Mouse (Mus musculus) testis, adult 2 months (tissue): ENCODE results near the gene Vat1l. TPM values are rescaled to one million over a fixed set of nuclear protein-coding genes. Genes with fewer than 3 reads are reported as not detected.

Source experiments
- H3K27ac ChIP-seq: fragments of 200-500 bp; 2 replicates; pipeline ENCODE4 v1.5.1; 2012; ENCODE audit warnings: low read depth, low read length; ENCODE audit not compliant: control insufficient read depth, insufficient read depth
- H3K27me3 ChIP-seq: fragments of 200-500 bp; 2 replicates; pipeline ENCODE4 v1.6.1; 2012; ENCODE audit warnings: mild to moderate bottlenecking, low read length, moderate library complexity; ENCODE audit not compliant: control insufficient read depth, insufficient read depth
- H3K36me3 ChIP-seq: fragments of 200-500 bp; 2 replicates; pipeline ENCODE4 v1.6.1; 2012; ENCODE audit warnings: mild to moderate bottlenecking, low read length; ENCODE audit not compliant: control insufficient read depth, insufficient read depth
- H3K4me1 ChIP-seq: fragments of 200-500 bp; 2 replicates; pipeline ENCODE4 v1.6.1; 2012; ENCODE audit warnings: low read length; ENCODE audit not compliant: control insufficient read depth, insufficient read depth
- H3K4me3 ChIP-seq: fragments of 200-500 bp; 2 replicates; pipeline ENCODE4 v1.5.1; 2012; ENCODE audit warnings: low read depth, mild to moderate bottlenecking, low read length, moderate library complexity, mixed read lengths; ENCODE audit not compliant: control insufficient read depth
- CTCF ChIP-seq: fragments of 200-500 bp; IDR thresholded peaks from 2 replicates; pipeline ENCODE4 v1.5.1; 2012; ENCODE audit warnings: low read depth, mild to moderate bottlenecking, inconsistent platforms, low read length, moderate library complexity; ENCODE audit not compliant: control insufficient read depth, insufficient read depth, insufficient replicate concordance
- POLR2A ChIP-seq: fragments of 200-500 bp; IDR thresholded peaks from 2 replicates; pipeline ENCODE4 v1.6.1; 2012; ENCODE audit warnings: low read depth, mild to moderate bottlenecking, inconsistent platforms, low read length, moderate library complexity; ENCODE audit not compliant: control insufficient read depth
- polyA plus RNA-seq: library from polyadenylated mRNA; depleted of rRNA; stranded (reverse); fragments of >200 nt; gene quantifications from 2 replicates; pipeline ENCODE4 v1.2.3, GENCODE M21; 2012

Vat1l gene
- polyA plus RNA-seq, 1 experiment, result 0.41 TPM

DNA sequence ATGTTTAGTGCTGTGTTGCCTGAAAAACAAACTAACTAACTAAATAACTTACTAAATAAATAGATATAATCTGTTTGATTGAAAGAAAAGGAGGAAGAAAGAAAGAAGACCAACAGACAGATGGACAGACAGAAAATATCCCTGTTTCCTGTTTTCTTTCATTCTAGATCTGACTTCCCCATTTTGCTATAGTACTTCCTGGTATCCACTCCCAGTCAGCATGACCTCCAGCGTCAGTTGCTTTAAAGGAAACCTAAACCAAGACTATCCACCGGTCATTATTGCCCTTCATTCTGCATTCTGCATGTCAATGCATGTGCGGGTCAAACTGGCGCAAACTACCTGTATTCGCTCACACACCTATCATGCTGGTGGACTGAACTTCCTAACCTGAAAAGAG is 12.1 kb upstream of the Vat1l start:
- TF ChIP-seq POLR2A (no peak), CTCF (no peak)
- H3K4me1 ChIP-seq, result no peaks in the 10 kb centered on the region
- no peak overlapping the region for H3K4me3 ChIP-seq
- H3K27ac ChIP-seq, result no peak overlapping the region
- no peaks in the 10 kb centered on the region for H3K27me3 ChIP-seq
- H3K36me3 ChIP-seq, result no peaks in the 10 kb centered on the region

- no peak overlapping the region for H3K27ac ChIP-seq
- H3K36me3 ChIP-seq, result no peaks in the 10 kb centered on the region
- no peaks in the 10 kb centered on the region for H3K4me1 ChIP-seq
- no peaks in the 10 kb centered on the region for H3K27me3 ChIP-seq
- TF ChIP-seq CTCF (no peak), POLR2A (no peak)
- no peak overlapping the region for H3K4me3 ChIP-seq
Observed at GRCm38 (mm10) chr8:114198990-114199389, 6.4 kb upstream of the Vat1l start.

DNA sequence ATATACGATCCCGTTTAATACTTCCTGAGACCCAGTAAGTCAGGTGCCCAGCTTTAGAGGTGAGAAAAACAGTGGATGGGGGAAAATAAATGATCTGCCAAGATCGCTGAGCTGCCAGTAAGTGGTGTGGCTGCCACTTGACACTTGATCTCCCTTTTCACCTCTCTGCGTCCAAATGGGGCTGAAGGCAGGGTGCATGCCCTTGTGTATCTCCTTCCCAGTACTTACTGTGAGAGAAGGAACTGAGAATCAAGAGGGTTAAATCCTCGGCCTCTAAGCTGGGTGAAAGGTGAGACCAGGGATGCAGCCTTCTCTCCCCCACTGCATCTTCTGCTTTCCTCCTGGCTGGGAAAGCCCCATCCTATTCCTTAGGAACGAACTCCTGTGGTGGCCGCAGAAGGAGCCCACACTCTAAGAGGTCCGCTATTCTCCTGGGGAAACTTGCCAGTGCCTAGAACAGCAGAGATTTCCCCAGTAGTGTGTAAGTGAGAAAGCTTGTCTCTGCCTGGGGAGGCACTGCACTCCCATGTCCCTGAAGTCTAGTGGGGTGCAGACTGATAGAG is 1.1 kb downstream of the Vat1l start:
- Histone ChIP-seq H3K4me3 (no peak overlapping the region), H3K27ac (no peak overlapping the region), H3K27me3 (no peaks in the 10 kb centered on the region), H3K36me3 (no peaks in the 10 kb centered on the region), H3K4me1 (peaks cover 16% of the 10 kb centered on the region)
- no peak for TF ChIP-seq POLR2A

DNA sequence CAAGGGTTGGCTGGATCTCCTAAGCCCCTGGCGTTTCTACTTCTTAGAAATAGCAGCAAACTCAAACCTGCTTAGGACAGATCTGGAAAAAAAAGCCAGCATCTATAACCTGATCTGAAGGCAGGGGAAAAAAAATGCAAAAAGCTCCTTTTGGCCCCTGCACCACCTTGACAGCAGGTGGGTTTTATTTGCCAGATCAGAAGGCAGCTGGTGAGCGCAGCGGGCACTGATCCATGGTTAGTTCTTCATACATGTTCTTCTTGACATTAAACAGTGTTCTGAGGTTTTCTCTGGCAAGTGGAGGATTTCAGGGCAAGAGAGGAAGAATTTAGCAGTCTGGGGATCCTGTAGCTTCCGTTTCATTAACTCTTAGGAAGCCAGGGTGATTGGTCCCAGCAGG is 1.6 kb downstream of the Vat1l start:
- no peak overlapping the region for H3K4me3 ChIP-seq
- H3K4me1 ChIP-seq, result peaks cover 16% of the 10 kb centered on the region
- H3K27me3 ChIP-seq, result no peaks in the 10 kb centered on the region
- H3K36me3 ChIP-seq, result no peaks in the 10 kb centered on the region
- no peak overlapping the region for H3K27ac ChIP-seq
- TF ChIP-seq POLR2A (no peak), CTCF (no peak)

GRCm38 (mm10) chr8:114220779-114221178 is 15.4 kb downstream of the Vat1l start:
- H3K27ac ChIP-seq, result no peak overlapping the region
- TF ChIP-seq POLR2A (no peak), CTCF (no peak)
- no peaks in the 10 kb centered on the region for H3K4me1 ChIP-seq
- H3K27me3 ChIP-seq, result no peaks in the 10 kb centered on the region
- no peaks in the 10 kb centered on the region for H3K36me3 ChIP-seq
- no peak overlapping the region for H3K4me3 ChIP-seq

- TF ChIP-seq CTCF, result no peak
- no peak for TF ChIP-seq POLR2A
- no peaks in the 10 kb centered on the region for H3K36me3 ChIP-seq
- no peaks in the 10 kb centered on the region for H3K4me1 ChIP-seq
- H3K27ac ChIP-seq, result no peak overlapping the region
- H3K4me3 ChIP-seq, result no peak overlapping the region
- H3K27me3 ChIP-seq, result no peaks in the 10 kb centered on the region
Observed at GRCm38 (mm10) chr8:114222001-114222400, 16.6 kb downstream of the Vat1l start.

- no peak overlapping the region for H3K27ac ChIP-seq
- H3K27me3 ChIP-seq, result no peaks in the 10 kb centered on the region
- no peak for TF ChIP-seq CTCF
- no peak for TF ChIP-seq POLR2A
- H3K4me1 ChIP-seq, result no peaks in the 10 kb centered on the region
- H3K36me3 ChIP-seq, result no peaks in the 10 kb centered on the region
- no peak overlapping the region for H3K4me3 ChIP-seq
Observed at GRCm38 (mm10) chr8:114224001-114224400, 18.6 kb downstream of the Vat1l start.
